Mouse (Mus musculus) Muller cell, postnatal 12 days (primary cell): ENCODE results near the gene Zfp146.
A peak's percentile ranks its signal among the peaks of the same experiment; 100 is the strongest.
"Not testable (repeated sequence)": the region's sequence is repeated elsewhere in the genome, so short reads cannot be mapped to it uniquely, and the experiment has no call there.

Experiments
- DNase-seq: peaks from one replicate; pipeline ENCODE4 v3.0.0-alpha.2; 2015; ENCODE audit errors: inconsistent ontology term

Gene Zfp146

GRCm38 (mm10) chr7:30122188-30122530 lies 47.4 kb downstream of the Zfp146 start:
- DNase-seq, result no peak

GRCm38 (mm10) chr7:30121308-30122187 lies 48.0 kb downstream of the Zfp146 start, which contains the start of gene Zfp382:
Zfp382 (plus strand) TSS chr7:30121942.
- DNase-seq, result peak; percentile 95

- not testable (repeated sequence) for DNase-seq
Observed at GRCm38 (mm10) chr7:30117935-30118334, 51.6 kb downstream of the Zfp146 start.

- no peak for DNase-seq
Observed at GRCm38 (mm10) chr7:30116076-30116475, 53.5 kb downstream of the Zfp146 start.
